ENCODE assay signal across 8 mouse cellular contexts in the genomic region with DNA sequence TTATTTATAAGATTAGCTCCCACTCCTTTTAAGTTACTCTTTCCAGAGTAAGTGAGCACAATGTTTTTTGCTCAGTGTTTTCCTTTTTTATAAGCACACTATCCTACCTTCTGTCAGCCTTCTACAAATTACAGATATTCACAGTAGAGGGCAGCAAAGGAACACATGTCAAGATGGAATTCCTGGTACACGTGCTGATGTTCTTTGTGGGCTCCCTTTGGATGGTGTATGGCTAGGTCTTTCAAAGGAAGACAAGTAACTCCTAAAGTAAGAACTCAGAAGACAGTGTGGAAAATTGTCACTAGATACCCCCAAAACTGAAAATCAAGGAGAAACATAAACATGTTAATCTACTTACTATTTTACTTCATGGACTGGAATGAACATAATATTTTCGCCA. TPM values are rescaled to one million over a fixed set of nuclear protein-coding genes. Genes with fewer than 3 reads are reported as not detected.
A peak's percentile ranks its signal among the peaks of the same experiment; 100 is the strongest.
DNase-seq lines count a peak whose midpoint lies in the region; ATAC-seq and TF ChIP-seq lines count a peak whose summit lies in the region.

No protein-coding gene starts in this region.

- no peak for DNase-seq in left cerebral cortex, adult 2 months (ENCODE audit: extremely low spot score in 1 of 2, low spot score in 2 of 2)
- DNase-seq in left cerebral cortex, adult 18-20 months (ENCODE audit: low spot score in 2 of 2): no peak
- peak; percentile 35 for DNase-seq in Muller cell, postnatal 12 days (ENCODE audit: inconsistent ontology term)
- no peak for DNase-seq in urinary bladder, postnatal 36 days (ENCODE audit: low spot score in 2 of 2)
- DNase-seq in heart, adult 11 months: no peak
- DNase-seq in right cerebral cortex, postnatal 25 days: no peak

- TF ChIP-seq POLR2A in cortical plate, adult 2 months (IDR thresholded peaks at IDR 0.05; ENCODE audit: extremely low read depth, insufficient read depth, low read length): no peak

- H3K27ac ChIP-seq in left cerebral cortex, adult 2 months: no peak overlapping the region
- H3K27ac ChIP-seq in cortical plate, adult 2 months (ENCODE audit: insufficient read depth, low read length): no peak overlapping the region

- peak; percentile 74 for ATAC-seq in megakaryocyte progenitor cell, adult 5-6 weeks (replicated peaks; ENCODE audit: poor library complexity)

- peak; percentile 65 for TF ChIP-seq CTCF in left cerebral cortex, adult 2 months (IDR thresholded peaks at IDR 0.05)
- TF ChIP-seq CTCF in cortical plate, adult 2 months (IDR thresholded peaks at IDR 0.05; ENCODE audit: extremely low read depth, insufficient read depth, low read length): peak; percentile 53

- no peaks in the 10 kb centered on the region for H3K4me1 ChIP-seq in cortical plate, adult 2 months (ENCODE audit: control insufficient read depth, insufficient read depth, low read length)

- intact Hi-C loops in left cerebral cortex, adult 2 months (cut with DNase I): loop anchor here (2.0 to 5.0 kb wide), 2 partner anchors 289 to 1341 kb away; no protein-coding TSS in a partner anchor

- no peak overlapping the region for H3K4me3 ChIP-seq in left cerebral cortex, adult 2 months
- no peak overlapping the region for H3K4me3 ChIP-seq in cortical plate, adult 2 months (ENCODE audit: insufficient read depth, low read length)

RNA-seq across cellular contexts. Expression of gene Tpk1, which starts 19.9 kb away (rescaled TPM):
- total RNA-seq in left cerebral cortex, adult 2 months (2021): 1 to 10 TPM; 3.2 to 3.9 TPM
- total RNA-seq in left cerebral cortex, adult 18-20 months (2021): 1 to 10 TPM; 2.0 to 2.3 TPM
- 2.7 and 3.4 TPM in 2 replicates for polyA plus RNA-seq in cortical plate, adult 2 months (2012; rRNA removed)
- total RNA-seq in megakaryocyte progenitor cell, adult 5-6 weeks (2015): 9.3 and 10.8 TPM in 2 replicates
- total RNA-seq in megakaryocyte progenitor cell, adult 5-6 weeks (2017): 3.6 and 5.2 TPM in 2 replicates
